Mouse (Mus musculus) spleen, embryonic (tissue): Measurements from ENCODE around the gene Nap1l2.
"Not testable (repeated sequence)": the region's sequence is repeated elsewhere in the genome, so short reads cannot be mapped to it uniquely, and the experiment has no call there.

Source experiments
- CTCF ChIA-PET: fragments of 350-600 bp; sonication (Branson Sonifier 250); formaldehyde crosslinking; loops from one replicate; lab custom pipeline; 2022; lab: Charles Lee

Gene Nap1l2

DNA sequence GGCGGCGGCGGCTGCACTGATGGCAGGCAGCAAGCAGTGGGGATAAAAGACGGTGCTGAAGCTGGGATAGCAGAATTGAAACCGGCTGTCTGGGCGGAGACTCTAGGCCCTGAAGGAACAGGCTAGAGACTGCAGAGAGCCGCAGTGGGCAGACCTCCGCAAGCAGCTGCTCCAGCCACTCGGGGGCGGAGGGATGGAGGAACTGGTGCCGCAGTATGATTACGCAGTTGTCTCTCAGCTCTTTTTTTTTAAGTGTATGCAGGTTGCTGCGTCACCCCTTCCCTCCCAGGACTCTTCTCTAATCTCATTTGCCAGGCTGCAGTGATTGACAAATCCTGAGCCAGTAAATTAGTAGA, at the start of gene Nap1l2:
TSS of gene Nap1l2 (minus strand) at position 210 of the 356 bp plus-strand sequence.
- CTCF ChIA-PET, result no interaction called here

DNA sequence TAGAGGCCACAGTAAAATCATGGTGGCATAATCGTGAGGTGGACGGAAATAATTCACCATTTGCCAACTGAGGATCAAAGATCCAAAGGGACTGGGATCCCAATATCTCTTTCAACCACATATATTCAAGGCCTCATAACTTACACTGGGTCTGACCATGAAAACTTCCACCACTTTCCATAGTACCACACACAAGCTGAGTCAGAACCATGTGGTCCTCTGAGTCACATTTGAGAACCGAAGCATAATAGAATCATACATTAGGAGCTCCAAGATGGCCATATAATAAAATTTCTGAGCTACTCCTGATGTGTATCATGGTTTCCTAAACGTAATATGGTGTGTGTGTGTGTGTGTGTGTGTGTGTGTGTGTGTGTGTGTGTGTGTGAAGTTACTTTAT, 28.8 kb upstream of the Nap1l2 start:
- CTCF ChIA-PET, result no interaction called here

DNA sequence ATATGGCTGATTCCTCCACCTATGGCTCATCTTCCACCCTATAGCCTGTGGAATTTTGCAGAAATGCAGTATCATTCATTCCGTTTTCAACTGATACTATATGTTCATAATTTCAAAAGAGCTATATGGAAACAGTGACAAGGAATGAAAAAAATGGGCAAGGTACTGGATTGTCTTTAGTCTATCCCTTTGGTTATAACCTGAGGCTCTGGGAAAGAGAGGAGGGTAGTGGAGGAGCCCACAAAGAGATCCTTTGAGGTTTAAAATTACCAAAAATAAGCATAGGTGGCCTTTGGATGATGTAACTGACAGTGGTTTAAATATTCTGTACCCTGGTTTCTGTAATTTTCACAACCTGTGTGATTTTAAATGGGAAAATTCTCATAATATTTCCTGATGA, 389 bp upstream of the Nap1l2 start:
- CTCF ChIA-PET, result no interaction called here

DNA sequence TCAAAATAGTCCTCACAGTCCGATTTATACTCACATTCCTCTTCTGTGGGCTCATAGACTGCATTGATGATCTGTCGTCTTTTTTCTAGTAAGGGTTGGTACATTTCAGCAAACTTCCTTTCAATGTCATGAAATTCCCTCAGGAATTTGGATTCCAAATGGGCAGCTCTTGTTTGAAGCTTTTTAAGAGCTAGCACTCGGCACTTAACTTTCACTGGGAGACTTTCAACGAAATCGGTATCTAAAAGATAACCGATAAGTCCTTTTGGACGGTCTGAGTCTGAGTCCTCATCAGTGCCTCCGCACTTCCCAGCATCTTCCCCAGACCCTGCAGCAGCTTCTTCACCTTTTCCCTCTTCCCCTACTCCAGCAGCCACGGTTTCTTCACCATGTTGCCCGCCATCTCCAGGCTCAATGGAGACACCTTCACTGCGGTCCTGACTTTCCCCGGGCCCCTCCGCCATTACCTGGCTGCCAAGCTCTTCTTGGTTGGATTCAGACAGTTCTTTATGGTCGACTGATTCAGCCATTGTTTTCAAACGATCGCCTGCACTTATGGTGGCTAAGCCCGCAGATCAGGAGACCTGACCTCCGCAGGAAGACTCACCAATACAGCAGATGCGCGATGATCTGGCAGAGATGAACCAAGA, 534 bp downstream of the Nap1l2 start:
- CTCF ChIA-PET, result no interaction called here

DNA sequence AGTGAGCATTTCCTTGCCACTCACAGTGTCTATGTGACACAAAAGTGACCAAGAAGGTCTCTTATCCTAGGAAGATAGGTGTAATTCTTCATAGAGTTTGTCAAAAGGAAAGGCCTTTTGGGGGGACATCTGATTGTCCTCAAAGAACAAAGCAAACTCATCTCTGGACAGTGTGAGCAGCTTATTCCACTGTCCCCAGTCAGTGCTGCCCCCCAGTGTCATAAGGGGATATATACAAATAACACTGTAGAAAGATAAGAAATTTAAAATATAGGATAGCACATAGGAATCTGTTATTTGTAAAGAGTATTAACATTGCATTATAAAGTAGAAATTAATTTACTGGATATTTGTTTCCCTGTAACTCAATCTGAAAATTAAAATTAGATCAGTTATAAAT, 2.9 kb downstream of the Nap1l2 start:
- CTCF ChIA-PET, result no interaction called here

- CTCF ChIA-PET, result no interaction called here
Measured at GRCm38 (mm10) chrX:103179771-103180558, 6.5 kb downstream of the Nap1l2 start.

GRCm38 (mm10) chrX:103164948-103165605, 21.4 kb downstream of the Nap1l2 start:
- CTCF ChIA-PET, result not testable (repeated sequence)

GRCm38 (mm10) chrX:103156134-103156533, 30.3 kb downstream of the Nap1l2 start:
- CTCF ChIA-PET, result no interaction called here

DNA sequence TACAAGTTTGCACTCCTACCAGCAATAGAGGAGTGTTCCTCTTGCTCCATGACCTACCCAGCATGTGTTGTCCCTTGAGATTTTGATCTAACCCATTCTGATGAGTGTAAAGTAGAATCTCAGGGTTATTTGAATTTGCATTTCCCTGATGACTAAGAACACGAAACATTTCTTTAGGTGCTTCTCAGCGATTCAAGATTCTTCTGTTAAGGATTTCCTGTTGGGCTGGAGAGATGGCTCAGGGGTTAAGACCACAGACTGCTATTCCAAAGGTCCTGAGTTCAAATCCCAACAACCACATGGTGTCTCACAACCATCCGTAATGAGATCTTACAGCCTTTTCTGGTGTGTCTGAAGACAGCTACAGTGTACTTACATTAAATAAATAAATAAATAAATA, 47.9 kb downstream of the Nap1l2 start:
- CTCF ChIA-PET, result no interaction called here
